Mouse (Mus musculus): ENCODE measurements around the gene Gm21954. TPM values are rescaled to one million over a fixed set of nuclear protein-coding genes. Genes with fewer than 3 reads are reported as not detected.

The Gm21954 gene
- total and polyA plus RNA-seq, 2 experiments: not detected

DNA sequence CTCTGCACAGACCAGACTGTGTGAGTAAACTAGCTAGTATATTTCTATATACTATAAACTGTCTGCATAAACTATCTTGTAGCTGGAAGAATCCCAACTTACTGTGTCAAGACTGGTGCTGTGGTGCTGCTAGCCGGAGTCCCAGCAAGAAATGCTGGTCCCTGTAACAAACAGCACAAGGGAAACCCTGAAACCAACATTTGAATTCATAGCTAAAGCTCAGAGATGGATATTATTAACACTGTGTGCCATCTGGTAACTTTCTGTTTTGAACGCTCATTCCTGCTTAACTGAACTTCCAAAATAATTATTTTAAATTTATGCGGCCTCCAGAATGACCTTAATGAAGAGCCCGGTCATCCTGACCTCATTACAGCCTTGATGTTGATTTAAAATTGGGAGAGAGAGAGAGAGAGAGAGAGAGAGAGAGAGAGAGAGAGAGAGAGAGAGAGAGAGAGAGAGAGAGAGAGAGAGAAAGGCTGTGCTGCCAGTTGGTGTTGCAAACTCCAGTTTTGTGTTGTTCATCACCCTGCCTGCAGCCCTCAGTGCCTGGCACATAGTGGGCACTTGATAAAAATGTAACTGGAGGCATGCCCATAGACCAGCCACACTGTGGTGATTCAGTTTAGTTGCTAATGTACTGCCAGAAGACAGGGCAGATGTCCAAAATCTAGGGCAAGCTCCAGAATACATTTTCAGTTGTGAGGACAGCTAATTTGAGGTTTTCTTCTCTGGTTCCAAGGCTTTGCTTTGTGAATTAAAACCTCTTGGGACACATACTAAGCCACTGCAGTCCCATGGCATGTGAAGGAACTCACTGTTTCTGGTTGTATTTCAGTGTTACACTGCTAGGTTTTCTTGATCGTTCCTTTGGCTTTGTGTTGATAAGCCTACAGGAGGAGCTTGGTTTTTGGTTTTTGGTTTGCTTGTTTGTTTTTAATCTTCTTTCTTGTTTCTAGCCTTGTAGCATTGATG is 24.2 kb downstream of the Gm21954 start:
- Histone ChIP-seq H3K27ac (replicated peaks; ENCODE audit: insufficient read depth, low read depth, low read length) (no peak overlapping the region), H3K4me3 (ENCODE audit: insufficient read depth, low read depth, low read length) (no peak overlapping the region), H3K36me3 (ENCODE audit: control insufficient read depth, insufficient read depth, low read length) (no peaks in the 10 kb centered on the region), H3K27me3 (ENCODE audit: control insufficient read depth, insufficient read depth, low read length) (no peaks in the 10 kb centered on the region), H3K79me2 (ENCODE audit: control insufficient read depth, insufficient read depth, low read length) (no peaks in the 10 kb centered on the region), H3K4me1 (ENCODE audit: control insufficient read depth, insufficient read depth, low read length) (no peaks in the 10 kb centered on the region), H3K9ac (ENCODE audit: low read depth, low read length) (no peak overlapping the region)
- TF ChIP-seq POLR2A (IDR thresholded peaks at IDR 0.05; ENCODE audit: extremely low read depth, insufficient read depth, low read length): no peak
- DNase-seq (ENCODE audit: extremely low read depth, low read depth, low spot score): no peak
- 79% methylated on average over 5 of the region's 5 CpGs for WGBS

DNA sequence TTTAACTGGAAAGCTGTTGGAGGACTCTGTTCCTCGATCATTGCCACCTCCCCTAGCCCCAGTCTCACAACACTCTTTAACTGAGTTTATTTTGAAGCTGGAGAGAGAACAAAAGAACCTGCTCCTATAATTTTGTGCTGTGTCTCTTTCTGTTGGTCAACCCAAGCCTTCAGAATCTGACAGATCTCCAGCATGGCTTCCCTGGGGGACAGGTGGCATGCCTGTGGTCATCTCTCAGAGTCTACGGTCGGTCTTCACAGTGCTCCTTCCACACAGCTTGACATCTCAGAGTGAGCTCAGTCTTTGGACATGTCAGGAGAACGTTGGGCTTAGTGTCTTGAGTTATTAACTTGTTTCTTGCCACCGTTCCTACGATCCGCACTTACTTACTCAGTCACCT is 25.3 kb downstream of the Gm21954 start:
- TF ChIP-seq POLR2A (IDR thresholded peaks at IDR 0.05; ENCODE audit: extremely low read depth, insufficient read depth, low read length) (no peak), CTCF (IDR thresholded peaks at IDR 0.05; ENCODE audit: low read depth, low read length) (no peak)
- no peak overlapping the region for H3K9ac ChIP-seq (ENCODE audit: low read depth, low read length)
- H3K27me3 ChIP-seq (ENCODE audit: control insufficient read depth, insufficient read depth, low read length): no peaks in the 10 kb centered on the region
- H3K4me3 ChIP-seq (ENCODE audit: insufficient read depth, low read depth, low read length): no peak overlapping the region
- no peaks in the 10 kb centered on the region for H3K36me3 ChIP-seq (ENCODE audit: control insufficient read depth, insufficient read depth, low read length)
- WGBS: 87% methylated on average over 7 of the region's 7 CpGs
- no peaks in the 10 kb centered on the region for H3K79me2 ChIP-seq (ENCODE audit: control insufficient read depth, insufficient read depth, low read length)
- no peak overlapping the region for H3K27ac ChIP-seq (replicated peaks; ENCODE audit: insufficient read depth, low read depth, low read length)
- H3K4me1 ChIP-seq (ENCODE audit: control insufficient read depth, insufficient read depth, low read length): no peaks in the 10 kb centered on the region
- DNase-seq (ENCODE audit: extremely low read depth, low read depth, low spot score): no peak

DNA sequence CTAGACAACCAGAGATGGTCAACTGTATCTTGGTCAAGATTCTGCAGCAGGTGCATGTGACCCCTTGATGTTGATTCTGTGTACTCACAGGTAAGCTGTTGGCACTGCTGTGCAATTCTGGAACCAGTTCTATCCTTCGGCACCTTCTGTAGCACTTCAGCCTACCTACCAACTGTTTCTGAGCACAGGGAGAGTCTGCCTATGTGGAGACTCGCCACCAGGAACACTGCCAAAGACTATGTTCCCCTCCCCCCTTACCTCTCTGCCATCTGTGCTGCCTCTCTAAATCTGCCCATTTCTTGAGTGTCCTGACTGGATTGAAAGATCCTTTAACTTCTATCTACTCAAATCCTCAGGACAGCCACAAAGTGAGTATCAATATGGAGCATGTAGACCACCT is 28.3 kb downstream of the Gm21954 start:
- H3K36me3 ChIP-seq (ENCODE audit: control insufficient read depth, insufficient read depth, low read length): no peaks in the 10 kb centered on the region
- no peaks in the 10 kb centered on the region for H3K27me3 ChIP-seq (ENCODE audit: control insufficient read depth, insufficient read depth, low read length)
- H3K4me3 ChIP-seq (ENCODE audit: insufficient read depth, low read depth, low read length): no peak overlapping the region
- H3K4me1 ChIP-seq (ENCODE audit: control insufficient read depth, insufficient read depth, low read length): no peaks in the 10 kb centered on the region
- TF ChIP-seq CTCF (IDR thresholded peaks at IDR 0.05; ENCODE audit: low read depth, low read length): no peak
- no peak for TF ChIP-seq POLR2A (IDR thresholded peaks at IDR 0.05; ENCODE audit: extremely low read depth, insufficient read depth, low read length)
- H3K27ac ChIP-seq (replicated peaks; ENCODE audit: insufficient read depth, low read depth, low read length): no peak overlapping the region
- no peak overlapping the region for H3K9ac ChIP-seq (ENCODE audit: low read depth, low read length)
- H3K79me2 ChIP-seq (ENCODE audit: control insufficient read depth, insufficient read depth, low read length): no peaks in the 10 kb centered on the region
- WGBS: 75% methylated on average over 2 of the region's 2 CpGs
- no peak for DNase-seq (ENCODE audit: extremely low read depth, low read depth, low spot score)

DNA sequence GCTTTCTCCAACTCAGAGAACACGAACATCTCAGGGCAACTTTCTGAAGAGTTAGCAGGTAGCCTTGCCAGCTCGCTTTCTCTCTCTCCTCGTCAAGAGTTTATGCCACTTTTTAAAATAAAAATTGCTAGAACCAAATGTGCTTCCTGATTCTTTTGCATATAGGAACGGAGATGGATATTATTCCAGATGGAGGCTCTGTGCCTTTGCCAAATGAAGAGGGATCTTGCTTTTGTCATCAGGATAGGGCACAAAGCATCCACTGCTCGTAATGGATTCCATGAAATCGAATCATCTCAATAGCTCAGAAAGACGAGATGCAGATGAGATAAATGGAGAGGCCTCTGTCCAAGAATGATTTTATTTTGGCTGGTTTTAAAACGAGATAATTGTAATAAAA is 28.7 kb downstream of the Gm21954 start:
- no peak for DNase-seq (ENCODE audit: extremely low read depth, low read depth, low spot score)
- H3K27ac ChIP-seq (replicated peaks; ENCODE audit: insufficient read depth, low read depth, low read length): no peak overlapping the region
- no peaks in the 10 kb centered on the region for H3K27me3 ChIP-seq (ENCODE audit: control insufficient read depth, insufficient read depth, low read length)
- no peak for TF ChIP-seq POLR2A (IDR thresholded peaks at IDR 0.05; ENCODE audit: extremely low read depth, insufficient read depth, low read length)
- no peak for TF ChIP-seq CTCF (IDR thresholded peaks at IDR 0.05; ENCODE audit: low read depth, low read length)
- no peak overlapping the region for H3K4me3 ChIP-seq (ENCODE audit: insufficient read depth, low read depth, low read length)
- WGBS: 73% methylated on average over 8 of the region's 8 CpGs
- H3K79me2 ChIP-seq (ENCODE audit: control insufficient read depth, insufficient read depth, low read length): no peaks in the 10 kb centered on the region
- no peak overlapping the region for H3K9ac ChIP-seq (ENCODE audit: low read depth, low read length)
- H3K4me1 ChIP-seq (ENCODE audit: control insufficient read depth, insufficient read depth, low read length): no peaks in the 10 kb centered on the region
- H3K36me3 ChIP-seq (ENCODE audit: control insufficient read depth, insufficient read depth, low read length): no peaks in the 10 kb centered on the region

DNA sequence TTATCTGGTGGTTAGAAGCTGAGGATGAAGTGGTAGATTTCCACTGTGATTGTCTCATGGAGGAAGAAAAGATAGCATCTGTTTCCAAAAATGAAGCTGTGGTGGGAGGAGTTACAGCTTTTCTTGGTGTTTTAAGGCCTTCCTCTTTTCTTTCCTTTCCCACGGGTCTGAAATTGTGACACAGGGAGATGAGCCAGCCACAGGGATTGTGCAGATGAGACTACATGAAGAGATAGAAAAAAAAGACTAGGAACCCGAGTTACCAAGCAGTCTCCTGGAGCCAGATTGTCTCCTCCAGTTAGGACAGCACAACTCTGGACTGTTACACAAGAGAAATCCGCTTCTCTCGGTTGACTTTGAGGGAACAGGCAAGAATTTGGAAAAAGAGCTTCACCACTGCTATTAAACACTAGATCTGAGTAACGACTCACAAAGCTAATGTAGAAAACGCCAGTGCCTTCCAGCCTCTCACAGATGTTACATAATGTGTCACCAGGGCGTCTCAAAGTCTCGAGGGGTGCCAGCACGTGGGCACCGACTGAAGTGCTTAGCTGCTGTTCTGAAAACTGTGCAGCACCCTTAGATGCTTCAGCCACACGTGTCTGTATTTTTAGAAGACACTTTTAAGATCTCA is 29.9 kb downstream of the Gm21954 start:
- Histone ChIP-seq H3K9ac (ENCODE audit: low read depth, low read length) (no peak overlapping the region), H3K27ac (replicated peaks; ENCODE audit: insufficient read depth, low read depth, low read length) (no peak overlapping the region), H3K79me2 (ENCODE audit: control insufficient read depth, insufficient read depth, low read length) (no peaks in the 10 kb centered on the region), H3K36me3 (ENCODE audit: control insufficient read depth, insufficient read depth, low read length) (no peaks in the 10 kb centered on the region), H3K4me1 (ENCODE audit: control insufficient read depth, insufficient read depth, low read length) (no peaks in the 10 kb centered on the region), H3K4me3 (ENCODE audit: insufficient read depth, low read depth, low read length) (no peak overlapping the region), H3K27me3 (ENCODE audit: control insufficient read depth, insufficient read depth, low read length) (no peaks in the 10 kb centered on the region)
- 73% methylated on average over 11 of the region's 11 CpGs for WGBS
- TF ChIP-seq POLR2A (IDR thresholded peaks at IDR 0.05; ENCODE audit: extremely low read depth, insufficient read depth, low read length): no peak
- TF ChIP-seq CTCF (IDR thresholded peaks at IDR 0.05; ENCODE audit: low read depth, low read length): no peak
- no peak for DNase-seq (ENCODE audit: extremely low read depth, low read depth, low spot score)

DNA sequence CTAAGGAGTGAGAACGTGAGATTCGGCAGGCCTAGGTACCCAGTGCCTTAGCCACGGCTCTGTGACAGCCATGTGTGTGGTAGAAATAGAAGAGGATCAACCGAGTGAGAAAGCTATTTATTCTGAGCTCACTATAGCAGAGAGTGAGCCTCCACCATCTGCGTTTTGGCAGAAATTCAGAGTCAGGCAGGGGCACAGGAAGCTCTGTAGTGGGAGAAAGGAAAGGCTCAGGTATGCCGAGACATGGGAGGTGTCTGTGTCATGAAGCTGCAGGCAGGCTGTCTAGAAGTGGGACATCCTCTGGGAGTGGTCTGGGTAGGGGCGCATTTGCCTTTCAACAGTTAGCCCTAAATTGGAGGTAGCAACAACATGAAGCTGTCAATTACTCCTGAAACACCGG is 31.7 kb downstream of the Gm21954 start:
- Histone ChIP-seq H3K4me1 (ENCODE audit: control insufficient read depth, insufficient read depth, low read length) (no peaks in the 10 kb centered on the region), H3K36me3 (ENCODE audit: control insufficient read depth, insufficient read depth, low read length) (no peaks in the 10 kb centered on the region), H3K27ac (replicated peaks; ENCODE audit: insufficient read depth, low read depth, low read length) (no peak overlapping the region), H3K27me3 (ENCODE audit: control insufficient read depth, insufficient read depth, low read length) (no peaks in the 10 kb centered on the region), H3K9ac (ENCODE audit: low read depth, low read length) (no peak overlapping the region), H3K79me2 (ENCODE audit: control insufficient read depth, insufficient read depth, low read length) (no peaks in the 10 kb centered on the region), H3K4me3 (ENCODE audit: insufficient read depth, low read depth, low read length) (no peak overlapping the region)
- TF ChIP-seq CTCF (IDR thresholded peaks at IDR 0.05; ENCODE audit: low read depth, low read length) (no peak), POLR2A (IDR thresholded peaks at IDR 0.05; ENCODE audit: extremely low read depth, insufficient read depth, low read length) (no peak)
- no peak for DNase-seq (ENCODE audit: extremely low read depth, low read depth, low spot score)
- 74% methylated on average over 8 of the region's 8 CpGs for WGBS
